Mouse (Mus musculus) cerebral cortex, adult 2 months (tissue): ENCODE results near the gene Arhgap27.

Experiments used
- WGBS: fragments of 180-500 bp; shearing (Covaris S2); methylation state at CpG from one replicate; pipeline ENCODE4 v1.1.7; 2018; 5-methylcytosine and 5-hydroxymethylcytosine counted together

Gene Arhgap27

DNA sequence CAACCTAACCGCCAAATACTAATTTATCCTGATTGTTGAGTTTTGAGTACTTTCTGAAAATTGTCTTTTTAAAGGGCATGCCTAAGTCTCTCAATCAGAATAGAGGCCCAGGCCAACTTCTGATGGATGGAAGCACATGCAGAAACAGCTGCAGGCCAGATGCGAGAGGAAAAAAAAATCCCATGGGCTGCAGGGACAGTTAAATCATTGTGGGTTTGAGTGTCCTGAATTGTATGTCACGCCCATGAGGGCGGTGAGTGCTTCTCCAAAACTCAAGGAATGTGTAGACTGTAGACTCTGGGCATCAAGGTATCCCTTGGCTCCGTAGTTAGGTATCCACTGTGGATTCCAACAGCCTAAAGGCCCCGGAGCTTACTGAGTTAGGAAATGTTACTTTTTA, 69.4 kb downstream of the Arhgap27 start:
- 94% methylated on average over 6 of the region's 6 CpGs for WGBS

DNA sequence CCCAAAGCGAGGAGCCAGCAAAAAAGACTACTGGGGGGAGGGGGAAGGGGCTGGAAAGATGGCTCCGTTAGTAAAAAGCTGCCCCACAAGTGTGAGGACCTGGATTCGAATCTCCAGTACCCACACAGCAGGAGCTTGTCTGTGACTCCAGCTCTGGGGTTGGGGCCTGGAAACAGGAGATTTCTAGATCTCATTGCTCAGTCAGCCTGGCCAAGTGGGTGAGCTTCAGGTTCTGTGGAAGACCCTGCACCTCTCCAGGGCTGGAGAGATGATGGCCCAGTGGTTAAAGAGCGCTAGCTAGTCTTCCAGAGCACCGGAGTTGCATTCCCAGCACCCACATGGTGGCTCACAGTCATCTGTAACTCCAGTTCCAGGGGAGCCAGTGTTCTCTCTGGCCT, 70.6 kb downstream of the Arhgap27 start:
- 65% methylated on average over 5 of the region's 5 CpGs for WGBS

DNA sequence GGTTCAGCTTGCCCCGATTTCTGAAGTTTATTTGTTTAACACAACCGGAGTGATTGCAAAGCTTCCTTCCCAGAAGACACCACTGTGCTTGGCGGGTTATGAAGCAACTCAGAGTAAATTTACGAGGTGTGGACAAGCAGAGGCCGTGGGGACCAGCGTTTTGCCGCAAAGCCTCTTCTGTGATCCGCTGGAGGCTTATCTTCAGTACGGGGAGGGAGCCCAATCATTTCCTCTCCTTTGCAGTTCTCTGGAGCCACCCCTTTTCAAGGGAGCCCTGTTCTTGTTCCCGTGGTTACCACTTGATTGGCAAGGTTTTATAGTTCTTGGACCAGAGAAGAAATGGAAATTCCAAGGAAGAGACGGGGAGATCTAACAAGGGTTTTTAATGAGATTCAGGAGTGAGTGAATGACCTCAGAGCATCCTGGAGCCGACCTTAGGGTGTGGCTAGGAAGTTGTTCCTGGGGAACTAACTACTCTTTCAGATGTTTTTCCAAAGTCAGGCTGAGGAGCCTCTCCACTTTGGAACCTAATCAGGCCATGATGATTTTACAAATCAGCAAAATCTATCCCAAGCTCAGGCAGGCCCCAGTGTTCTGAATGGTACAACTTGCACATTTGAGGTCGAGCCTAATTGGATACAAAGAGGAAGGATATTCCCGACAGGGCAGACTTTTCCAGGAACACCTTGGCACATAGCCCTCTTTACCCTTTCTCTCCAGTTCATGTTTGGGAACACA, 71.2 kb downstream of the Arhgap27 start:
- 28% methylated on average over 14 of the region's 14 CpGs for WGBS

DNA sequence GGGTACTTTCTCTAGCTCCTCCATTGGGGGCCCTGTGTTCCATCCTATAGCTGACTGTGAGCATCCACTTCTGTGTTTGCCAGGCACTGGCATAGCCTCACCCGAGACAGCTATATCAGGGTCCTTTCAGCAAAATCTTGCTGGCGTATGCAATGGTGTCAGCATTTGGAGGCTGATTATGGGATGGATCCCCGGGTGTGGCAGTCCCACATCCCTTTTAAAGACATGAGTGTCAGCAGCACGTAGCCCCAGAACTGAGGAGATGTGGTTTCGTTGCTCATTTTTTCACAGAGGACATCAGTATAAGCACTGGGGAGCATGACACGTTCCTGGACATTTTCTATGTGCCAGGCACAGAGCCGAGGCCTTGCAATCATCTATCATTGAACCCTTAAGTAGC, 72.7 kb downstream of the Arhgap27 start:
- WGBS, result 95% methylated on average over 7 of the region's 7 CpGs

DNA sequence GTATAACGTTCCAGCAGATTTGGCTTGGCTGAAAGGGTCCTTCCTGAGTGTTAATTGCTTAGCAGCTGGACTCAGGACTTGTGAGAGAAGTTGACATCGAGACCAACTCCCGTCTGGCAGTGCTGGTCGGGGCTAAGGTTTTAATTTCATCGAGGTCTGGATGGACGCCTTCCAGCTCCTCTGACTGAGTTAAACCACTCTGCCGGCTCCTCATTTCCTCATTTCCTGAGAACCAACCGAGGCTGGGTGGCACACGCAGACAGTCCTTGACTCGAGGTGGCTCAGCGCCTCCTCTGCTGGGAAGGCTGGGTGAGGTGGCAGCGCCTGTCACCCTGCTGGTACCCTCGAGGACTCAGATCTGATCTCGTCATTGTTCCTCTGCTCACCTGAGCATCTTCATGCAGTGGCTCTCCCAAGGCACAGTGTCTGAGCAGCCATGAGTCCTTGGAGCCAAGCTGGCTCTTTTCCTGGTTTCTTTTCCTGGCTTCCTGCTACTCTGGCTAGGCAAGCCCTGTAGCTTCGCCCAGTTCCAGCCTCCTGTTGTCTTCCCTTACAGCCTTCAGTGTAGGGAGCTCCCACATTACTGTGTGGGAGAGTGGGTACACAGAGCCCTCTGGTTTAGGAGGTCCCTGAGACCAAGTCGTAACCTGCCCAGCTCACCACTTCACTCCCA, 75.1 kb downstream of the Arhgap27 start:
- WGBS, result 59% methylated on average over 16 of the region's 16 CpGs

DNA sequence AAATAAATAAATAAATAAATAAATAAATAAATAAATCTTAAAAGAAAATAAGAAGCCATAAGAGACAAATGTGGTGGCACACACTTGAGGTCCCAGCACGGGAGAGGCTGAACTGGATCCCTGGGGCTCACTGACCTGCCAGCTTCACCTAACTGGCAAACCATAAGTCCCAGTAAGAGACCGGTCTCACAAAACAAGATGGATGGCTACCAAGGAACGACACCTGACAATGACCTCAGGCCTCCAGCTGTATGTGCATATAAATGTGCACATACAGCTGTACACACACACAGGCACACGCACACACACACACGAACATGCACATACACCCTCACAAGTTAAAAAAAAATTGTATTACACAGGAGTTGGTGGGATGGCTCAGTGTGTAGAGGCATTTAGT, 76.6 kb downstream of the Arhgap27 start:
- WGBS, result 97% methylated on average over 5 of the region's 5 CpGs

DNA sequence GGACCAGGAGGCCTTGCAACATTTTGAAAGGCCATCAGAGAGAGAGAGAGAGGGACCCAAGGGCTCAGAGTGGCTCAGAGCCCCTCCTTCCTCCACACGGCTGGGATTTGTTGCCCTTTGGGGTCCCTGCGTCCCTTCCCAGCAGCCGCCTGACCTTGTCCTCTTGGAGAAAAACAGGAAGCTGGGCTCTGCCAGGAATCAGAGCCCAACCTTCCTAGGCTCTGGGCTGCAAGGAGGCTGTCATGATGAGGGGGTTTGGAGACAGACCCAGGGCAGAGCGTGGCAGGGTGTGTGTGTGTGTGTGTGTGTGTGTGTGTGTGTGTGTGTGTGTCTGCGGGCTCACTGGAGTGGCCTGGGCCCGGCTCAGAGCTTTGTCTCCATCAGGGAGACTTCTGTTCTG, 77.5 kb downstream of the Arhgap27 start:
- 49% methylated on average over 6 of the region's 6 CpGs for WGBS

DNA sequence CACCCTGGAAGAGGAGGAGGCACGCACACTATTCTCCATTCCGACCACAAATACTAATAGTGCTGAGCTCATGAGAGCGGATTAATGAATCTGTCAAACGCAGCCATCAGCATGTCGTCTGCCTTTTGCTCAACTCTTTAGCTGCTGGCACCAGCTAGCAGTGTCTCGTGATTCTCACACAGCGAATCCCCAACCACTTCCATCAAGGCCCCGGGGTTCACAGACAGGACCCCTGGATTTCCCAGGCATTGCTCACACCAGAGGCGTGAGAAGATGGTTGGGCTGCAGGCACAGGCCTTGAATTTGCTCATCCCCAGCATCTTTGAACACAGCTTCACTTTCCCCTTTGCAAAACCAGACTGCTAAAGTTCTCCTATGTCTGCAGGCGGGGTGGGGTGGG, 78.2 kb downstream of the Arhgap27 start:
- 95% methylated on average over 10 of the region's 10 CpGs for WGBS

DNA sequence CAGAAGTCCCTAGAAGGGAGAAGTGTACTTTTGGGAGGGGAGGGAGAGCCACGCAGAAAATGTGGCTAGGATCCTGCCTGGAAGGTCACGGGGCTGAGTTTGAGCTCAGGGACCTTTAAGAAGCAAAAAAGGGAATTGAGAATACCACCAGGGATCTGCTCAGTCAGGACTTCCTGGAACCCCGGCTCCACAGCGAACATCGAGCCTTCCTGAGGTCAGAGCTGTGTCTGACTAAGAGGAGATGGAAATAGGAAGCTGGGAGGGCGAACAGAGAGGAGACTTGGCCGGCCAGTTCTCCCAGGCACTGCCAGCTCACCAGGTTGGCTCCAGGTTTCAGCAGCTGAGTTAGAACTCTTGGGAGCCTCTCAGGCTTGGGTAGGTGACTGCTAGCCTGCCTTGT, 81.7 kb downstream of the Arhgap27 start:
- 75% methylated on average over 7 of the region's 7 CpGs for WGBS
